Mouse (Mus musculus): ENCODE results near the gene Igflr1. TPM values are rescaled to one million over a fixed set of nuclear protein-coding genes. Genes with fewer than 3 reads are reported as not detected.
A peak's percentile ranks its signal among the peaks of the same experiment; 100 is the strongest.

Igflr1 gene
- 2.6 and 4.1 TPM in 2 replicates for polyA plus RNA-seq (2016; fragmentation: Nextera tagmentation; extraction: Ambion mirVana)

DNA sequence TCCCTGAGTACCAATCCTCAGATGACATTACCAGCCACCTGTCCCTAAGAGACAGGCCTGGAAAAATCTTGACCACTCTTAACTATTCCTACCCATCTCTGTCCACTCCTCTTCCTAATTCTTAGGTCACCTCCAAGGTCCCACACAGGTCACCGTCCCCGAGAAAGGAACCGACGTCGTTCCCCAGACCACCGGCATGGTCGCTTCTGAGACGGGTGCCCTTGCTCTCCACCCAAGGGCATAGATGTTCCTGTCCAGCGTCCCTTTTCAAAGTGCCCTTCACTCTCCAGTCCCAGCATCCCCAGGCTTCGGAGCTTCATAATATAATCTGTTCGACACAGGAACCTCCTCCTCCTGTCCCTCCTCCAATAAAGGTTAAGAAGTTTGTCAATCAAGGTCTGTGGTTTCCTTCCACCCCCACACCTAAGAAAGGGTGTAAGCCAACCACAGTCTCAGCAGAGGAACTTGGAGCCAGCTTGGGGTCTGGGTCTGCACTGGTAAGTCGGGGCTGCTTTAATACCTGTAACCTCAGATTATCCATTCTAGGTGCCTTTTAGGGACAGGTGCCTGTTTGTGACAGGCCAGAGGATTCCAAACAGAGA lies at the start of gene Igflr1:
Gene Igflr1, plus strand, starts transcription at position 458 of the 602 bp plus-strand sequence.
- Histone ChIP-seq H3K4me3 (peak within 1 kb of the TSS; percentile 79), H3K9me3 (no peaks in the 10 kb centered on the region), H3K36me3 (peaks cover 57% of the 10 kb centered on the region), H3K27me3 (ENCODE audit: insufficient read depth, poor library complexity, severe bottlenecking) (no peaks in the 10 kb centered on the region), H3K4me1 (peaks cover 5% of the 10 kb centered on the region), H3K27ac (no peak within 1 kb of the TSS)
- DNase-seq (ENCODE audit: low spot score) = no peak
- 92% methylated on average over 12 of the region's 12 CpGs for WGBS

DNA sequence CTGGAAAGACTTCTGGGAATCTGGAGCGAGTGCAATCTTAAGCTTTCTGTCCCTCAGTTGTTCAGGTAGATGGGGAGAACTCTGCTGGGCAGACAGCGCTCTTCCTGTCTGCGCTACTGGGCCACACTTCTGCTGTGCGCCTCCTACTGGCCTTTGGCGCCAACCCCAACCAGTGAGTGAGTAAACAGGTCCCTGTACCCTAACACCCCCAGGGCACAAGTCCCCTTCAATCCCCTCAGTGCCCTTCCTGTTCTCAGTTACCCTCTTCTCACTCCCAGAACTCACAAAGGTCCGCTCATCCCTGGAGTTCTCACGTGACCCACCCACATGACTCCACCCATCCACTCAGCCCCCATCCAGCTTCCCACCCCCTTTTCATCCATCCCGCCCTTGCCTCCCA lies 46.9 kb upstream of the Igflr1 start:
- Histone ChIP-seq H3K4me3 (no peak overlapping the region), H3K4me1 (no peaks in the 10 kb centered on the region), H3K36me3 (peaks cover 3% of the 10 kb centered on the region; the same call in 1 of the 2 replicates), H3K27ac (no peak overlapping the region), H3K9me3 (no peaks in the 10 kb centered on the region), H3K27me3 (ENCODE audit: insufficient read depth, poor library complexity, severe bottlenecking) (peaks cover 30% of the 10 kb centered on the region)
- DNase-seq (ENCODE audit: low spot score) = no peak
- 31% methylated on average over 8 of the region's 8 CpGs for WGBS

DNA sequence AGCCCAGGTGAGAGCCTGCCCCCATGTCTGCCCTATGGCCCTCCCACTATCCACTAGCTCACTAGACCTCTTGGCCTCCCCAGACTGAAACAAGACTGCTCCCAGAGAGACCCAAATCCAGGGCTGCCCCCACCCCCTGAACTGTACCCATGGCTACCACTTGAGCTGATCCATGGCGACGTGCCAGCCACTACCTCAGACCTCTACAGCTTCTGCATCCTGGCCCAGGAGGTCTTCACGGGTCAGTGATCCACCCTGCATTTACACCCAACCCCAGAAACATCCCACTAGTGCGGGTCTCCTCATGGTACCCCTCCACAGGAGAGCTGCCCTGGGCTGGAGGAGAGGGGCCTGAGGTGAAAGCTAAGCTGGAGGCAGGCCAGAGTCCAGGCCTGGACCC lies 44.8 kb upstream of the Igflr1 start:
- H3K27me3 ChIP-seq (ENCODE audit: insufficient read depth, poor library complexity, severe bottlenecking) = peaks cover 44% of the 10 kb centered on the region
- no peak overlapping the region for H3K27ac ChIP-seq
- no peak for DNase-seq (ENCODE audit: low spot score)
- H3K36me3 ChIP-seq = peaks cover 22% of the 10 kb centered on the region
- no peaks in the 10 kb centered on the region for H3K9me3 ChIP-seq
- peaks cover 3% of the 10 kb centered on the region; the same call in 1 of the 2 replicates for H3K4me1 ChIP-seq
- H3K4me3 ChIP-seq = no peak overlapping the region
- WGBS = 68% methylated on average over 4 of the region's 4 CpGs

DNA sequence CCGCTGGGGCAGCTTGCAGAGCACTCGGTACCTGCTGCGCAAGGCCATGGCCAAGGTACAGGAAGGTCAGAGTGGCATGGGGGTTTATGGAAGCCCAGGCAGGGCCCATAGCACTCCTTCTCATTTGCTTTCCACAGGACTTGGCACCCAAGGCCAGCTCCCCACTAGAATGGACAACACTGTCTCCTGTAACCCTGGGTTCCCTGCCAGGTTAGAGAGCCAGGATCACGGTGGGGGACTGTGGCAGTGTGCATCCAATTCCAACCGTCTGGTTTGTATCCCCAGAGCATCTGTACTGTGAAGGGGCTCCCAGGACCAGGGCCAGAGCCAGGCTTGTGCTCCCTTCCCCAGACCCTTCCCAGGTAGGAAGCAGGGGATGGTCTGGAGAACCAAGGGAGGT lies 44.4 kb upstream of the Igflr1 start:
- Histone ChIP-seq H3K4me1 (peaks cover 3% of the 10 kb centered on the region), H3K9me3 (no peaks in the 10 kb centered on the region), H3K36me3 (peaks cover 27% of the 10 kb centered on the region), H3K27ac (no peak overlapping the region), H3K27me3 (ENCODE audit: insufficient read depth, poor library complexity, severe bottlenecking) (peaks cover 39% of the 10 kb centered on the region), H3K4me3 (no peak overlapping the region)
- DNase-seq (ENCODE audit: low spot score) = no peak
- 81% methylated on average over 5 of the region's 5 CpGs for WGBS

DNA sequence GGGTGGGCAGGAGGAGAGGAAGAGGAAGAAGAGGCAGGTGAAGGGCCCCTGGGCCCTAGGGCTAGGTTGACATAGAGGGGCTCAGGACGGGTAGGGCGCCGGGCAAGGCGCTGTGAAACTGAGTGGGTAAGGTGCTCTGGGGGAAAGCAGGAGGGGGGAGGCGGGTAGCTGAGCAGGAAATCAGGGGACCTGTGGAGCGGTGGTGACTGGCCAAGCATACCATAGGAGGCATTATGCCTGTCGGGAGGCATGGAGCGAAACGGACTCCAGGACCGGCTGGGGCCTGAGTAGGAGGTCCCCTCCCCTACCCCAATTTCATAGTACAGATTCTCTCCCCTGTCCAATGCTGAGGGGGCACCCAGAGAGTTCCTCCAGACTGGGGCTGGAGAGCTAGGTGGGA lies 42.4 kb upstream of the Igflr1 start:
- H3K27me3 ChIP-seq (ENCODE audit: insufficient read depth, poor library complexity, severe bottlenecking) = peaks cover 54% of the 10 kb centered on the region
- H3K4me3 ChIP-seq = no peak overlapping the region
- peaks cover 14% of the 10 kb centered on the region for H3K4me1 ChIP-seq
- 79% methylated on average over 10 of the region's 10 CpGs for WGBS
- no peak overlapping the region for H3K27ac ChIP-seq
- DNase-seq (ENCODE audit: low spot score) = no peak
- H3K36me3 ChIP-seq = peaks cover 44% of the 10 kb centered on the region
- H3K9me3 ChIP-seq = no peaks in the 10 kb centered on the region

DNA sequence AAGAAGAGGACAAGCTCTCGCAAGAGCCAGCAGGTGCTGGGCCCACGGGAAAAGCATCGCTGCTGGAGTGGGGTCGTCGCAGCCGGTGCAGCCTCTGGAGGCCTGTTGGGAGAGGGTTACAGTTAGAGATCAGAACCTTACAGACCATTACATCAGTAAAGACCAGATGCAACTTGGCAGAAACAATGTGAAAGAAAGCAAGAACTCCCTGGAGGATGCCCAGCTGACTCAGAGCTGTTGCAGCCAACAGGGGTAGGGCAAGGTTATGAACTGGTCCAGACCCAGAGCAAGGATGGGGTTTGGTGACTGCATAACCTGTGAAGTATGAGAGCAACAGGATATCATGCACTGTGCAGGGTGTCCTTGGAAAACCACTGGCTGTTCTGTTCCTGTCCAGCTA lies 40.7 kb upstream of the Igflr1 start:
- no peaks in the 10 kb centered on the region for H3K9me3 ChIP-seq
- WGBS = 77% methylated on average over 6 of the region's 6 CpGs
- H3K4me3 ChIP-seq = no peak overlapping the region
- peaks cover 60% of the 10 kb centered on the region for H3K36me3 ChIP-seq
- peaks cover 14% of the 10 kb centered on the region for H3K4me1 ChIP-seq
- peaks cover 52% of the 10 kb centered on the region for H3K27me3 ChIP-seq (ENCODE audit: insufficient read depth, poor library complexity, severe bottlenecking)
- DNase-seq (ENCODE audit: low spot score) = no peak
- no peak overlapping the region for H3K27ac ChIP-seq

DNA sequence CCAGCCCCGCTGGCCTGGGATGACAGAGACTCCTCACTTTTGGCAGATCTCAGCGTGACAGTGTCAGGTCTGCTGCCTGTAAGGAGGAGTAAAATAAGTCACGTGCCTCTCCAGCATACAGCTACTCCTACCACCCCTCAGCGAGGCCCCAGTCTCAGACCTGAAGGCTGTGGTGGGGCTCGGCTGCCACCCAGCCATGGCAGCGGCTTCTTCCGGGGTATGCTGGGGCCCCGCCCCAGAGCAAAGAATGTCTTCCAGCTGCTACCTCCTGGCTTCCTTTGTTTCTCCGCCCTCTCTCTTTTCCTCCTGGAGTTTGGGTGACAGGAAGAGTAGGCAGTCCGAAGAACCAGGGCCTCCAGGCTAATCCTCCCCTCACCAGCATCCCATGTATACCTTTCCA lies 39.3 kb upstream of the Igflr1 start:
- Histone ChIP-seq H3K4me3 (peak overlapping the region; percentile 19; the same call in 1 of the 2 replicates), H3K27me3 (ENCODE audit: insufficient read depth, poor library complexity, severe bottlenecking) (peaks cover 51% of the 10 kb centered on the region), H3K9me3 (no peaks in the 10 kb centered on the region), H3K27ac (0 out of 2 replicates have a peak overlapping the region, but pooled peaks have one; percentile 49), H3K4me1 (peaks cover 14% of the 10 kb centered on the region), H3K36me3 (peaks cover 72% of the 10 kb centered on the region)
- DNase-seq (ENCODE audit: low spot score) = no peak
- 18% methylated on average over 10 of the region's 10 CpGs for WGBS

DNA sequence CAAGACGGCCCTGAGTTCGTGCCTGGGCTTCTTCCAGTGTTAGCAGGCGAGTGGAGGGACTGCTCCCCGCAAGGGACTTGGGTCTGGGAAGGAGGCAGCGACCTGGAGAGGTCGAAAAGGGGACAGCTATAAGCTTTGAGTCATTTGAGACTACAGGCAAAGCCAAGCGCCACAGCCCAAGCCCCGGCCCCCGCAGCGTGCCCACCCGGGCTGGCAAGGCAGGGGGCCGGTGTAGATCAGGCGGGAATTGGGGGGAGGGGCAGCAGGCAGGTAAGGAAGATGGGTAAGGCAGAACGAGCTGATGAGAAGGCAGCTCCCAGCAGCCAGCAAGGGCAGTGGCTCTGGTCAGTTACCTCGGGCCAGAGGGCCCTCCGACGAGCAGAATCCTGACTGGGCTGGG lies 38.8 kb upstream of the Igflr1 start:
- no peak for DNase-seq (ENCODE audit: low spot score)
- Histone ChIP-seq H3K27me3 (ENCODE audit: insufficient read depth, poor library complexity, severe bottlenecking) (peaks cover 50% of the 10 kb centered on the region), H3K4me1 (peaks cover 16% of the 10 kb centered on the region), H3K4me3 (peak overlapping the region; percentile 19; the same call in 1 of the 2 replicates), H3K9me3 (no peaks in the 10 kb centered on the region), H3K36me3 (peaks cover 73% of the 10 kb centered on the region), H3K27ac (peak overlapping the region; percentile 49; the same call in 1 of the 2 replicates)
- WGBS = 13% methylated on average over 17 of the region's 17 CpGs

DNA sequence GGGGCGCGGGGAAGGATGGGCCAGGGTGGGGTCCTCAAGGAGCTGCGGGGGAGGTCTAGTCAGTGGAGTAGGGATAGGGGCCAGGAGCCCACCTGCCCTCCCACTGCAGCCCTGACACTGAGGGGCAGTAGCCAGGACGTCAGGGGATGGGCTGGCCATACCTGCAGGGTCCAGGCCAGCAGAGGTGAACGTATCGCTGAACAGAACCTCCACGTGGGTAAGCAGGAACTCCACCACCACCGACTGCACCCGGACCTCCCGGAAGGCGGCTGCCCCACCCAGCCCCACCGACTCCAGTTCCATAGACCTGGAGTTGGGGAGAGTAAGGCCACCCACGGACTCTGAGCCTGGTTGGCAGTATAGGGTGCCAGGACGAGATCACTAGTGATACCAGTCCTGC lies 38.2 kb upstream of the Igflr1 start:
- peaks cover 50% of the 10 kb centered on the region for H3K27me3 ChIP-seq (ENCODE audit: insufficient read depth, poor library complexity, severe bottlenecking)
- no peaks in the 10 kb centered on the region for H3K9me3 ChIP-seq

DNA sequence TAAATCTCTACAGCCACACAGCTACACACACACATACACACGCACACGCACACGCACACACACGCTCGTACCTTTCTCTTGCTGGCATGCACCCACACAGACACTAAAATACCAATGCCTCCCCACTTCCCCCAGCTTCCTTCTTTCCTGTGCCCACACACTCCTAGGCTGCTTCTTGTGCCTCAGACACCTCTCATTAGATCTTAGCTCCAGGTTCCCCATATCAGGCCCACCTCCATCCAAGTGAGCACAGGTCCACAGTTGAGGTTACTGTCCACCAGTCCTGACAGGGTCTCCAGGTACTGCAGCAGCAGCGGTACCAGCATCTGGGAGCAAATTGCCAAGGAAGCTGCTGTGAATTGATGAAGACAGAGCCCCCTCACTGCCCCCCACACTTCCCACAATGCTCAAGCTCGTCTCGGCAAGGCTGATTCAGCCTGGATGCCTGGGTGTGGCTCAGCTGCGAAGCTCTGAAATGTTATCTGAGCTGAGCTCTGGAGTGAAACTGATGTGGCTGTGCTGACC lies 33.9 kb upstream of the Igflr1 start:
- H3K27me3 ChIP-seq (ENCODE audit: insufficient read depth, poor library complexity, severe bottlenecking) = peaks cover 40% of the 10 kb centered on the region
- H3K36me3 ChIP-seq = peaks cover 58% of the 10 kb centered on the region
- 75% methylated on average over 9 of the region's 9 CpGs for WGBS
- no peaks in the 10 kb centered on the region for H3K9me3 ChIP-seq
- no peak for DNase-seq (ENCODE audit: low spot score)
- H3K4me1 ChIP-seq = peaks cover 33% of the 10 kb centered on the region
- no peak overlapping the region for H3K27ac ChIP-seq
- H3K4me3 ChIP-seq = no peak overlapping the region

More for the DNA sequence above, 38.2 kb upstream of the Igflr1 start:
- peaks cover 18% of the 10 kb centered on the region for H3K4me1 ChIP-seq
- peaks cover 79% of the 10 kb centered on the region for H3K36me3 ChIP-seq
- DNase-seq (ENCODE audit: low spot score) = peak; percentile 71
- WGBS = 81% methylated on average over 14 of the region's 14 CpGs
- H3K4me3 ChIP-seq = no peak overlapping the region
- H3K27ac ChIP-seq = peak overlapping the region; percentile 49; the same call in 1 of the 2 replicates

DNA sequence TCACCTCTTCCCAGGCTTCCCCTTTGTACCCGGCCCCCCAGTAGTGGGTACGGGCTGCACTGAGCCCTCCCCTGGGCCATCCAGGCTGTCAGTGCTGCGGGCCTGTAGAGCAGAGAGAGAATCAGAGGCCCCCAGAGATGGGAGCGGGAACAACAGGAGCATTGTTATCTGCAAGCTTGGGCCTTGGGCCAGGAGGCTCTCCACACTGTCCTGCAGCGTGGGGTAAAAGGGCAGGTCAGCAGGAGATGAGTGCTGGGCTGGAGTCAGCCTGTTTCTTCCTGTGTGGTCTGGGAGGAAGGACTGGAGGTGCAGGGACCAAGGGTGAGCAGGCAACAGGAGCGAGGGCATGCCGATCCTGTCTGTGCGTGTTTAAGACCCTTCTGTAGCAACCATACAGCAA lies 32.3 kb upstream of the Igflr1 start:
- WGBS = 44% methylated on average over 8 of the region's 8 CpGs
- Histone ChIP-seq H3K4me1 (peaks cover 24% of the 10 kb centered on the region), H3K27me3 (ENCODE audit: insufficient read depth, poor library complexity, severe bottlenecking) (peaks cover 24% of the 10 kb centered on the region), H3K36me3 (peaks cover 42% of the 10 kb centered on the region), H3K4me3 (peak overlapping the region; percentile 34; the same call in 1 of the 2 replicates), H3K27ac (0 out of 2 replicates have a peak overlapping the region, but pooled peaks have one; percentile 29), H3K9me3 (no peaks in the 10 kb centered on the region)
- DNase-seq (ENCODE audit: low spot score) = peak; percentile 89

DNA sequence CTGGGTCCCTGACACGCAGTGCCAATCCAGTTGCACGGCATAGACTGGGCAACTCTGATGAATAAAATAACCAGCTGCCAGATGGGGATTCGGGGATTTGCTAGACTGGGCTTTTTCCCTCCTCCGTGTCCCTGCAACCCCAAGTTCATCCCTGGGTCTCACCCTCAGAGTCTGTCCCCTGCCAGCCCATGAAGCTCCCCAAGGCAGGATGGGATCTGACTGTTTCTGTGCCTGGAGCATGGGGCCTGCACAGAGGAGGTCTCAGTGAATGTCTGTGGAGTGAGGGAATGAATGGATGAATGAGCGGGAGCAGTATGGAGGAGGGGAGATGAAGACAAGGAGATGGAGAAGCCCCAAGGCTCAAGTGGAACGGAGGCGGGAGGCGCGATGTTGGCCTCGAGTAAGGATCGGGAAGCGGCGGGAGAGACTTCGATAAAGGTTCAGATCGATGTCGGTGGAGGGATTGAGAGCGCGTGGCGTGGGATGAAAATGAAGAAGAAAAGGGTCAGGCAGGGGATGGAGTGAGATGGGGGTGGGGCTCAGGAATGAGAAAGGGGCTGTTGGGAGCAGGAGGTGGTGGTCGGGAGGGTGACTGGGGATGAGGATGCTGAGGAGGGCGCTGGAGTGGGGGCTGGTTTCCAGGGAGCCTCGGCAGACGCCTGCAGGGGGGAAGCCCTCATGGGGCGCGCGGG lies 31.1 kb upstream of the Igflr1 start:
- no peak for DNase-seq (ENCODE audit: low spot score)
- WGBS = 10% methylated on average over 20 of the region's 26 CpGs
- Histone ChIP-seq H3K36me3 (peaks cover 33% of the 10 kb centered on the region), H3K4me3 (peak overlapping the region; percentile 76), H3K4me1 (peaks cover 24% of the 10 kb centered on the region), H3K27me3 (ENCODE audit: insufficient read depth, poor library complexity, severe bottlenecking) (peaks cover 22% of the 10 kb centered on the region), H3K27ac (peak overlapping the region; percentile 90), H3K9me3 (no peaks in the 10 kb centered on the region)
